Mouse (Mus musculus) heart, adult 2 months (tissue): ENCODE measurements around the gene Uox. TPM values are rescaled to one million over a fixed set of nuclear protein-coding genes. Genes with fewer than 3 reads are reported as not detected.
A peak's percentile ranks its signal among the peaks of the same experiment; 100 is the strongest.

ENCODE experiments used
- DNase-seq, 2 experiments: peaks; one replicate each; pipeline ENCODE4 v3.0.0; 2021
- H3K27ac ChIP-seq: fragments of 200-600 bp; 2 replicates; pipeline ENCODE4 v1.8.1; 2022
- H3K27me3 ChIP-seq: fragments of 200-500 bp; 2 replicates; pipeline ENCODE4 v1.6.1; 2012; ENCODE audit warnings: mild to moderate bottlenecking, low read length, inconsistent platforms, mixed read lengths; ENCODE audit not compliant: control insufficient read depth, insufficient read depth
- H3K36me3 ChIP-seq: fragments of 200-500 bp; 2 replicates; pipeline ENCODE4 v1.6.1; 2012; ENCODE audit warnings: low read length, inconsistent platforms; ENCODE audit not compliant: control insufficient read depth, insufficient read depth
- H3K4me1 ChIP-seq: fragments of 200-500 bp; 2 replicates; pipeline ENCODE4 v1.6.1; 2011; ENCODE audit warnings: low read length; ENCODE audit not compliant: control insufficient read depth, insufficient read depth
- H3K4me3 ChIP-seq: fragments of 200-600 bp; 2 replicates; pipeline ENCODE4 v1.8.1; 2022
- H3K79me2 ChIP-seq: fragments of 200-500 bp; replicated peaks from 2 replicates; pipeline ENCODE4 v1.6.1; 2012; ENCODE audit warnings: mild to moderate bottlenecking, inconsistent platforms, low read length, moderate library complexity, mixed read lengths; ENCODE audit not compliant: control insufficient read depth, insufficient read depth
- H3K9ac ChIP-seq: fragments of 200-500 bp; 2 replicates; pipeline ENCODE4 v1.6.1; 2012; ENCODE audit warnings: low read depth, mild to moderate bottlenecking, control low read depth, inconsistent platforms, low read length, mixed read lengths
- CTCF ChIP-seq: fragments of 200-600 bp; IDR thresholded peaks from 2 replicates; pipeline ENCODE4 v1.8.1; 2022; ENCODE audit warnings: antibody characterized with exemption, mild to moderate bottlenecking, moderate library complexity
- EP300 ChIP-seq: fragments of 200-500 bp; IDR thresholded peaks from 2 replicates; pipeline ENCODE4 v1.6.1; 2011; ENCODE audit warnings: low read depth, low read length, control low read depth; ENCODE audit not compliant: insufficient read depth
- POLR2A ChIP-seq: fragments of 200-500 bp; IDR thresholded peaks from 2 replicates; pipeline ENCODE4 v1.6.1; 2011; ENCODE audit warnings: mild to moderate bottlenecking, low read depth, low read length, control low read depth; ENCODE audit not compliant: insufficient read depth
- WGBS: fragments of 180-500 bp; shearing (Covaris S2); methylation state at CpG from one replicate; pipeline ENCODE4 v1.1.7; 2018; 5-methylcytosine and 5-hydroxymethylcytosine counted together
- intact Hi-C: fragments of 180-260 bp; cut with DNase I; formaldehyde crosslinking; loops from one replicate; pipeline ENCODE4 v1.15.1; 2025
- polyA plus RNA-seq: library from polyadenylated mRNA; depleted of rRNA; stranded (reverse); fragments of >200 nt; gene quantifications from 2 replicates; pipeline ENCODE4 v1.2.3, GENCODE M21; 2012
- total RNA-seq, 2 experiments: library from RNA; stranded (reverse); gene quantifications; 2 replicates each; pipeline ENCODE4 v1.2.3; 2021

Gene Uox
- total and polyA plus RNA-seq, 3 experiments: not detected

- no peak overlapping the region for H3K27ac ChIP-seq
- intact Hi-C loops: no loop called here
- WGBS: 36% methylated on average over 6 of the region's 6 CpGs
Observed at GRCm38 (mm10) chr3:146653692-146654091, 83.5 kb downstream of the Uox start.

GRCm38 (mm10) chr3:146655111-146655577 is 84.9 kb downstream of the Uox start:
- intact Hi-C loops: no loop called here
- 48% methylated on average over 2 of the region's 2 CpGs for WGBS
- Histone ChIP-seq H3K79me2 (no peaks in the 10 kb centered on the region), H3K27me3 (no peaks in the 10 kb centered on the region), H3K36me3 (no peaks in the 10 kb centered on the region), H3K4me1 (peaks cover 4% of the 10 kb centered on the region), H3K27ac (no peak overlapping the region), H3K4me3 (no peak overlapping the region), H3K9ac (no peak overlapping the region)
- no peak for TF ChIP-seq CTCF
- TF ChIP-seq EP300: no peak
- TF ChIP-seq POLR2A: no peak
- no peak for DNase-seq

More at GRCm38 (mm10) chr3:146653692-146654091, 83.5 kb downstream of the Uox start:
- no peaks in the 10 kb centered on the region for H3K27me3 ChIP-seq
- H3K4me1 ChIP-seq: peaks cover 4% of the 10 kb centered on the region
- no peak overlapping the region for H3K4me3 ChIP-seq
- TF ChIP-seq POLR2A (no peak), CTCF (no peak), EP300 (no peak)
- H3K79me2 ChIP-seq: no peaks in the 10 kb centered on the region
- H3K9ac ChIP-seq: no peak overlapping the region
- DNase-seq: no peak
- H3K36me3 ChIP-seq: no peaks in the 10 kb centered on the region

- WGBS: 68% methylated on average over 5 of the region's 5 CpGs
- Histone ChIP-seq H3K9ac (no peak overlapping the region), H3K4me1 (peaks cover 8% of the 10 kb centered on the region), H3K79me2 (no peaks in the 10 kb centered on the region), H3K27ac (no peak overlapping the region), H3K4me3 (no peak overlapping the region), H3K27me3 (no peaks in the 10 kb centered on the region), H3K36me3 (peaks cover 4% of the 10 kb centered on the region; the same call in 1 of the 2 replicates)
- intact Hi-C loops: no loop called here
- DNase-seq: peak in 1 of 2 experiments; percentile 5
- TF ChIP-seq CTCF (no peak), POLR2A (no peak), EP300 (peak; percentile 69; the same call in 1 of the 2 replicates)
Observed at GRCm38 (mm10) chr3:146657433-146657832, 87.2 kb downstream of the Uox start.

GRCm38 (mm10) chr3:146658061-146658639 is 87.9 kb downstream of the Uox start:
- Histone ChIP-seq H3K9ac (no peak overlapping the region), H3K27ac (no peak overlapping the region), H3K4me3 (no peak overlapping the region), H3K36me3 (peaks cover 4% of the 10 kb centered on the region; the same call in 1 of the 2 replicates), H3K27me3 (no peaks in the 10 kb centered on the region), H3K4me1 (peaks cover 8% of the 10 kb centered on the region), H3K79me2 (no peaks in the 10 kb centered on the region)
- no peak for TF ChIP-seq EP300
- no peak for TF ChIP-seq CTCF
- intact Hi-C loops: no loop called here
- 97% methylated on average over 1 of the region's 1 CpGs for WGBS
- no peak for DNase-seq

GRCm38 (mm10) chr3:146659321-146659720 is 89.1 kb downstream of the Uox start:
- intact Hi-C loops: no loop called here
- H3K4me3 ChIP-seq: no peak overlapping the region
- H3K9ac ChIP-seq: no peak overlapping the region
- 62% methylated on average over 5 of the region's 5 CpGs for WGBS
- TF ChIP-seq CTCF: no peak
- no peak for TF ChIP-seq EP300
- H3K36me3 ChIP-seq: peaks cover 4% of the 10 kb centered on the region; the same call in 1 of the 2 replicates
- H3K27ac ChIP-seq: no peak overlapping the region
- no peaks in the 10 kb centered on the region for H3K27me3 ChIP-seq
- no peaks in the 10 kb centered on the region for H3K79me2 ChIP-seq
- H3K4me1 ChIP-seq: peaks cover 8% of the 10 kb centered on the region
- DNase-seq: peak in 1 of 2 experiments; percentile 12

- Histone ChIP-seq H3K27me3 (no peaks in the 10 kb centered on the region), H3K36me3 (peaks cover 4% of the 10 kb centered on the region; the same call in 1 of the 2 replicates), H3K4me1 (peaks cover 6% of the 10 kb centered on the region), H3K4me3 (no peak overlapping the region), H3K27ac (no peak overlapping the region), H3K9ac (no peak overlapping the region), H3K79me2 (no peaks in the 10 kb centered on the region)
- TF ChIP-seq CTCF: no peak
- DNase-seq: no peak
- WGBS: 8% methylated on average over 6 of the region's 6 CpGs
- intact Hi-C loops: no loop called here
Observed at GRCm38 (mm10) chr3:146661001-146661400, 90.8 kb downstream of the Uox start.
